Mouse (Mus musculus): ENCODE measurements around the gene Lgr6.
A peak's percentile ranks its signal among the peaks of the same experiment; 100 is the strongest.

The Lgr6 gene

GRCm38 (mm10) chr1:135016907-135017655 lies 88.0 kb downstream of the Lgr6 start:
- DNase-seq (ENCODE audit: low spot score in 2 of 2) = no peak

DNA sequence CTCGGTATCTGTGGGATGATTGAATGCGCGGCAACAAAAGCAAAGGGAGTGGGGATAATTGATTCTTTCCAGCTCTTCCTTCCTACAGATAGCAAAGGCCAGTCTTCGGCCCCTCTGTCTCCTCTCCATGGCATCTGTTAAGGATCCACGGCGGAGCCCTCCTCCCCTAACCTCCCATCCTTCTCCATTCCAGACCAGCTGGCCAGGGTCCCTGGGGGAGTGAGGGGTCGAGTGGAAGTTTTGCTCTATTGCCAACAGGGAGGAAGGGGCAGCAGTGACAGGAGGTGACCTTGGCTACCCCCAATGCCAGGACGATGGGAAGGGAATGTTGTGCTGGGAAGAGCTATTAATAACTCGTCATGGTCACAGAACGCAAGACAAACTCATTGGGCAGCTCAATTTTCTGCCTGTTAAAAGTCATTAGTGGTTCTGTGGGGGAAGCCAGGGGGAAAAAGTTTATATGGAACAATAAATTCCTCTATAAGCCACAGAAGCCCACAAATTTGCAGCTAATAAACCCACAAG lies 90.1 kb downstream of the Lgr6 start:
- DNase-seq (ENCODE audit: low spot score in 2 of 2) = no peak

GRCm38 (mm10) chr1:135012472-135012871 lies 92.6 kb downstream of the Lgr6 start:
- DNase-seq (ENCODE audit: low spot score in 2 of 2) = no peak

GRCm38 (mm10) chr1:135011912-135012311 lies 93.2 kb downstream of the Lgr6 start:
- DNase-seq (ENCODE audit: low spot score in 2 of 2) = no peak

- DNase-seq (ENCODE audit: low spot score in 2 of 2) = no peak
Measured at GRCm38 (mm10) chr1:135009833-135010232, 95.2 kb downstream of the Lgr6 start.

- DNase-seq (ENCODE audit: low spot score in 2 of 2) = no peak
Measured at GRCm38 (mm10) chr1:135005696-135006095, 99.4 kb downstream of the Lgr6 start.

- no peak for DNase-seq (ENCODE audit: low spot score in 2 of 2)
Measured at GRCm38 (mm10) chr1:135003346-135003745, 101.7 kb downstream of the Lgr6 start.

GRCm38 (mm10) chr1:135000527-135000926 lies 104.5 kb downstream of the Lgr6 start:
- no peak for DNase-seq (ENCODE audit: low spot score in 2 of 2)

GRCm38 (mm10) chr1:134998231-134998630 lies 106.8 kb downstream of the Lgr6 start:
- DNase-seq (ENCODE audit: low spot score in 2 of 2) = no peak

DNA sequence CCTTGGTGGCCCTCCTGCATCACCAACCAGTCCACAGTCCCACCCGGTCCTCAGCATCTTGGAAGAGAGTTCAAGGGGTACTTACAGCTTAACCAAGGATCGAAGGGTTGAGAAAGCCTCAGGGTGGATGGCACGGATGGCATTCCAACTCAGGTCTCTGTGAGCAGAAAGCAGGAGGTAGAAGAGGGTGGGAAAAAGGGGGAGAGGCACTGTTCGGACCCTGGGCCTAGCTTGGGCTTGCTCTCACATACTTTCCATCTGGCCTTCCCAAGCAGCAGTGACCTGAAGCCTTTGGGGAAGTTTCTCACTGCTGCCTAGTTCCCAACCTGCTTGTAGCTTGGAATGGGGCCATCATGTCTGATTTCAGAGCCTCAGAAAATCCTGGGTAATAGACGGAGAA lies 107.5 kb downstream of the Lgr6 start:
- no peak for DNase-seq (ENCODE audit: low spot score in 2 of 2)

DNA sequence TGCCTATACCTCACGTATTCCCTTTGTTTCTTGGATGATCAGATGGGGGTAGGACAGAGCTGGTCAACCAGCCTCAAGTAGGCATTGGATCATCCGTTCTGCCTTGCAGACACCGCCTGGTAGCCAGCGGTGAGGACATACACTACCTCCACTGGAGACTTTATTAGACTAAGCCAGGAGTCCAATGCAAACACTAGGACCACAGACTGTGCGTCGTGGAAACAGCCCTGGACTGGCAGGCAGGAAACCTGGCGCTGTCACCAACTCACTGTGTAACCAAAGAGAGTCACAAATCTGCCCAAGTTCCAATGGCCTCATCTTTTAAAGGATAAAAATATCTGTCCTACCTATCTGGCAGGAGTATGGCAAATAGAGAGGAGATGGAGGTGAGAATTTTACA lies 108.6 kb downstream of the Lgr6 start:
- DNase-seq (ENCODE audit: low spot score in 2 of 2) = no peak

GRCm38 (mm10) chr1:134995954-134996353 lies 109.1 kb downstream of the Lgr6 start:
- DNase-seq (ENCODE audit: low spot score in 2 of 2) = no peak

DNA sequence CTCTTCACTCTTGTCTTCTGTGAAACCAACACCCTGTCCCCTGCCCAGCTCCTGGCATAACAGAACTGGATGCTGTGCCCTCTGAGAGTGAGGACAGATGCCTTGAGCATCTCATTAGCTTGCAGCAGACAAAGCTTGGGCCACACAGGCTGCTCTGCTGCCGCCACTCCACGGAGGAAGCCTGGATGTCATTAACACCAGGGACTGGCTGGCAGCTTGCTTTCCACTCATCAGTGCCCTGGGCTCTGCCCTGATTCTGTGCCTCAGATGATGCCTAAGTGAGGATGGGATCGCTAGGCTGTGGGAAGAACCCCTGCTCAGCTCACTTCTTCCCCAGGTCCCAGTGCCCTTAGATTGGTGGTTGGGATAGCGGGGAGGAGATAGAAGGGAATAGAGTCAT lies 109.6 kb downstream of the Lgr6 start:
- DNase-seq (ENCODE audit: low spot score in 2 of 2) = no peak

GRCm38 (mm10) chr1:134994739-134995138 lies 110.3 kb downstream of the Lgr6 start:
- no peak for DNase-seq (ENCODE audit: low spot score in 2 of 2)

DNA sequence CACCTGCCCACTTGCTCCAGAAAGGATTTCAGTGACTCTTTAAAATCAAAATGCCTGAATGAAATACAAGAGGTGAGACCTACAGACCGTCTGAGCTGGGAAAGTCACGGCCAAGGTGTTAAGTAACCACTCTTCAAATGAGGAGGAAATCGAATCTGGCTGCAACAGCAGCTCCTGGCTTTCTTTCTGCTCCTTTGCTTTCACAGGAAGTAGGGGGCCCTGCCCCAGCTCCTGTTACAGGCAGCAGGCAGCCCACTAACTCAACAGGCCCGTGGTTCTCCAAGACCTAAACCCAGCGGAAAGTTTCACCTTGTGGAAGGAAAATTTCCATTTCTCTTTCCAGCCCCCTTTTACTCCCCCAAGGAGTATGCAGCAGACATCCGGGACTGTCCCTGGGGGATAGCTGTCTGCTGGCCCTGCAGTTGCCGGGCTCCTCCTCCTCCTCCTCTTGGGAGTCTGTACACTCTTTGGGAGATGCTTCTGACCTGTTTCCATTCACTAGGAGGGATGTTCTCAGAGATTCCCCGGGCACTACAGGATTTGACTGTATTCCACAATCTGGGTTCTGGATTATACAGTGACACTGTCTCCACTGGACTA lies 112.9 kb downstream of the Lgr6 start:
- DNase-seq (ENCODE audit: low spot score in 2 of 2) = no peak

DNA sequence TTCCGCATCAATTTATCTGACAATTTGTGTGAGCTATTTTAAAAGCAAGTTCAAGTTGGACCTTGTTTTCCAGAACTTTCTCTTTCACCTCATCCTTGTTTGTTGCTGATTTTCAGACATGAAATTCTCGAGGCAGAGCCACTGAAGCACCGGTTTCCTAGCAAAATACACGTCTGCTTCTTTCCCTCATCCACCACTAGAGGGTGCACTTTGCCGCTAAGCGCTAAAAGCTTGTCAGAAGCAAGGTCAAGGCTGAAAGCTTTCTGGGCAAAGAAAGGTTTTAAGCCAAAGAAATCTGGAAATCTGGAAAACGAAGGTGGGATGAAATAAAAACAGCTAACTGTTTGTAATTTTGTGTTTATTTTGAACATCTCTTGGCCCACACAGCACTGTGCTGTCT lies 115.7 kb downstream of the Lgr6 start:
- peak; percentile 62 to 72 for DNase-seq (ENCODE audit: low spot score in 2 of 2)

- DNase-seq (ENCODE audit: low spot score in 2 of 2) = no peak
Measured at GRCm38 (mm10) chr1:134987962-134988341, 117.1 kb downstream of the Lgr6 start.

- DNase-seq (ENCODE audit: low spot score in 2 of 2) = peak; percentile 43 to 62
Measured at GRCm38 (mm10) chr1:134987173-134987961, 117.7 kb downstream of the Lgr6 start.

GRCm38 (mm10) chr1:134972920-134973319 lies 132.2 kb downstream of the Lgr6 start:
- no peak for DNase-seq (ENCODE audit: low spot score in 2 of 2)

DNA sequence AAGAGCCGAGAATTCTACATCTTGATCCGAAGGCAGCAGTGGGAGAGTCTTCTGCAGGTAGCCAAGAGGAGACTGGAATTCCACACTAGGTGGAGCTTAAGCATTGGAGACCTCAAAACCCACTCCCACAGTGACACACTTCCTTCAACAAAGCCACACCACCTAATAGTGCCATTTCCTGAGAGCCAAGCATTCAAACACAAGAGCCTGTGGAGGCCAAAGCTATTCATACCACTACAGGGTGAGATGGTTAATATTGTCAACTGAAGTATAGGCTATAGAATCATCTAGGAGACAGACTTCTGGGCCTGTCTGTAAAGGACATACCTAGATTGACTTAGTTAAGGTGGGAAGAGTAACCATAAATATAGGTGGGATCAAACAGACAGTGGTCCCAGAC lies 139.6 kb downstream of the Lgr6 start:
- no peak for DNase-seq (ENCODE audit: low spot score in 2 of 2)

DNA sequence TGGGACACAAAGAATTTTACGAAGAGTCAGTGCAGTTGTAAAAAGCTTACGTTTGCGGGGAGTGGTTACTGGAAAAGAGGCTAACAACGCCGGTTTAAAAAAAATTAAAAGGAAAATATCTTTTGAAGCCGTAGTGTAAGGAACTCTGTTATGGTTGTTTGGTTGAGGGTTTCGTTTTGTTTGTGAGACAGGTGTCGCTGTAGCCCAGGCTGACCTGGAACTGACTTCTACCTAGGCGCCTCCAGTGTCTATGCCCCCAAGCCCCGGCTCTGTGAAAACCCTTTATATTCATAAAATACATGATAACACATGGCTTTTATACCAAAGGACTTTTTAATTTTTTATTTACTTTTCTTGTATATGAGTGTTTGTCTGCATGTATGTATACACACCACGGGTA lies 142.3 kb downstream of the Lgr6 start:
- peak in 1 of 2 experiments; percentile 46 for DNase-seq (ENCODE audit: low spot score in 2 of 2)

DNA sequence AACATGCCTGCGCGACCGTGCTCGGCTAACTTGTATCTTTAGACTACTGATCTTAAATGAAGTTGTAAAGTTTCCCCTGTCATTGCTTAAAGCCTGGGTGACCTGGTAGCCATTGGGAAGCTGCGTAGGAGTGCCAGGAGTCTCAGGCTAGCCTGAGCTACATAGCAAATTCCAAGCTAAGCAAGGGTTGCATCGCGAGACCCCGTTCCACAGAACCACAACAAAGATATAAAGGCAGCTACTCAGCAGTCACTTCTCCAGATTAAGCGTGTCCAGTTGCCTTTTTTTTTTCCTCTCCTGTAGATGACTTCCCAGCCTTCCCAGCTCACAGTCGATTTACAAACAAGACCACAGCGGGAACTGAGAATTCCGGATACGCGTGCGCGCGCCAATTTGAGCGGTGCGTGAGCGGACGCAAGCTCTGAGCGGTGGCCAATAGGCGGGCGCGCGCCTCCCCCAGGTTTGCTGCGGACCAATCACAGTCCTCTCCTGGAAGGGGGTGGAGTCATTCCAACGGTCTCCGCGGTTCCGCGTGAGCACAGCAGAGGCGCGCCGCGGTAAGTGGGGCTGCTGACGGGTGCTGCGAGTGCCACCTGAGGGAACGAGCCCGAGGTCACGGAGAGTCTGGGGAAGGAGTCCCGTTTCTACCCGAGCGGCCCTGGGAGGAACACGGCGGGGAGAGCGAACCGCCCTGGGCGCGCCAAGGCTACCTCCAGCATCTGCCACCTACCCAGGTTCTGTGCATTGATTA lies 142.8 kb downstream of the Lgr6 start, which contains the start of gene Ube2t:
Ube2t (plus strand) TSS at position 513 of the 751 bp plus-strand sequence.
- peak; percentile 89 to 92 for DNase-seq (ENCODE audit: low spot score in 2 of 2)

Measured in natural killer cell, adult 2 months (primary cell).